Mouse (Mus musculus): ENCODE measurements at regions not wholly inside any gene's neighbourhood (a gene's known extent, or its start where the extent isn't known, plus 50 kb on each side); places are given as distances from the start of the nearest gene placed in this dataset.

GRCm38 (mm10) chr15:27238301-27238700 is 228.2 kb upstream of the Ank start:
- no peak for TF ChIP-seq CTCF (IDR thresholded peaks at IDR 0.05; ENCODE audit: low read depth, low read length)
- no peak for TF ChIP-seq POLR2A (IDR thresholded peaks at IDR 0.05; ENCODE audit: extremely low read depth, insufficient read depth, low read length)
